Mouse (Mus musculus) limb, embryonic 12.5 days (tissue): Measurements from ENCODE around the gene Ankle2. TPM values are rescaled to one million over a fixed set of nuclear protein-coding genes. Genes with fewer than 3 reads are reported as not detected.
A peak's percentile ranks its signal among the peaks of the same experiment; 100 is the strongest.

Experiments used
- ATAC-seq: fragments of 200-750 bp; cut with Nextera tagmentation; 2 replicates; pipeline ENCODE4 v1.8.0; 2017; ENCODE audit warnings: low read depth, moderate TSS enrichment; ENCODE audit not compliant: insufficient number of reproducible peaks, insufficient read depth, low FRiP score, low TSS enrichment
- H3K27ac ChIP-seq: fragments of 300-500 bp; sonication (generic); 2 replicates; pipeline ENCODE4 v1.5.1; 2016; ENCODE audit warnings: mild to moderate bottlenecking, moderate library complexity
- H3K27me3 ChIP-seq: fragments of 300-500 bp; sonication (generic); 2 replicates; pipeline ENCODE4 v1.6.1; 2016; ENCODE audit warnings: mild to moderate bottlenecking, moderate library complexity
- H3K36me3 ChIP-seq: fragments of 300-500 bp; sonication (generic); 2 replicates; pipeline ENCODE4 v1.6.1; 2016; ENCODE audit warnings: mild to moderate bottlenecking, moderate library complexity
- H3K4me1 ChIP-seq: fragments of 300-500 bp; sonication (generic); replicated peaks from 2 replicates; pipeline ENCODE4 v1.6.1; 2016
- H3K4me2 ChIP-seq: fragments of 300-500 bp; sonication (generic); 2 replicates; pipeline ENCODE4 v1.6.1; 2016; ENCODE audit warnings: mild to moderate bottlenecking, moderate library complexity
- H3K4me3 ChIP-seq: fragments of 300-500 bp; sonication (generic); replicated peaks from 2 replicates; pipeline ENCODE4 v1.5.1; 2016; ENCODE audit warnings: mild to moderate bottlenecking
- H3K9ac ChIP-seq: fragments of 300-500 bp; sonication (generic); replicated peaks from 2 replicates; pipeline ENCODE4 v1.6.1; 2016; ENCODE audit warnings: mild to moderate bottlenecking, moderate library complexity
- H3K9me3 ChIP-seq: fragments of 300-500 bp; sonication (generic); 2 replicates; pipeline ENCODE4 v1.6.1; 2016; ENCODE audit warnings: mild to moderate bottlenecking, moderate library complexity
- WGBS: fragments of 180-500 bp; shearing (Covaris S2); methylation state at CpG from one replicate; pipeline ENCODE4 v1.1.7; 2016; 5-methylcytosine and 5-hydroxymethylcytosine counted together
- polyA plus RNA-seq: library from polyadenylated mRNA; unstranded; fragments of >200 nt; fragmentation: Nextera tagmentation; extraction: Ambion mirVana; gene quantifications from 2 replicates; pipeline ENCODE4 v1.2.1, GENCODE M21; 2016

Gene Ankle2
- polyA plus RNA-seq = 41.3 and 43.2 TPM in 2 replicates

DNA sequence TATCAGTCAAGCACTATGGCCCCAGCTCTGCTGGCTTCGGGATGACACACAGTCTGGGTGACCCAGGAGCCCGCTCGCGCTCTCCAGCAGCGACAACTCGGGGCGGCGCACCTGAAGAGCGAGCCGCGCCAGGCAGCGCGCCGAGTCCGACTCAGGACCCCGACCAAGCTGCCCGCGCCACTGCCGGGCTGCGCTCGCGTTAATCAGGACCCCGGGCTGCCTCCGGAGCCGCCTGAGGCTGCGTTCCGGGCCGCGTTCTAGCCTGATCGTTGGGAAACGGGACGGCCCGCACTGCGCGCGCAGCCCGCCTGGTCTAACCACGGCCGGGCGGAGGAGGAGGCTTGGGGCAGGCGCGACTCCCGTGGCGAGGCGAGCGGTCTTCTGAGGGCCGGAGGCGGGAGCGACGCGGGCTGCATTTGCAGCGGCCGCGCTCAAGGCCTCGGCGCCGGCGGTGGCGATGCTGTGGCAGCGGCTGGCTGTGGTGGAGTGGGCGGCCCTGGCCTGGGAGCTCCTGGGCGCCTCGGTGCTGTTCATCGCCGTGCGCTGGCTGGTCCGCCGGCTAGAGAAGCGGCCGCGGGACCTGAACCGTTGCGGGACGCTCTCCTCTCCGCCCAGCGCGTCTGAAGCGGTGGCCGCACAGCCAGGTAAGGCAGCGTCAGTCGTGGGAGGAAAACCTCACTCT, at the start of gene Ankle2:
Ankle2 (plus strand) TSS at position 225 of the 682 bp plus-strand sequence.
- WGBS = under 1% methylated on average over 79 of the region's 81 CpGs

DNA sequence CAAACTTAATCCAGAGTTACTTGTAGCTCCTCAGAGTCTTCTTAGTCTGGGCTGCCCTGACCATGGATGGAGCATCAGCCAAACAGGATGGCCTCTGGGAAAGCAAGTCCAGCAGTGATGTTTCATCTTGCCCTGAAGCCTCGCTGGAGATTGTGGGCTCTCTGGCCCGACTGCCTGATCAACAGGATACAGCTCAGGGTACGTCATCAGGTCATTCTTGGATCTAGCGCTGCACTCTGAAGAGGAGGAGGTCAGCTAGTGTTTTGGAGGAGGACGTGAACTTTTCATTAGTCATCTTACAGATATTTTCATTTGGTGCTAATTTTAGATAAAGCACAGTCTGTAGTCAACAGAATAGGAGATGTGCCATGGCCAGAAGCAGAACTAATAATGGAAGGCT, 49.1 kb upstream of the Ankle2 start:
- no peak for ATAC-seq
- no peak overlapping the region for H3K4me3 ChIP-seq
- H3K27ac ChIP-seq = no peak overlapping the region
- WGBS = 93% methylated on average over 5 of the region's 5 CpGs
- no peaks in the 10 kb centered on the region for H3K9me3 ChIP-seq
- no peaks in the 10 kb centered on the region for H3K27me3 ChIP-seq
- H3K4me1 ChIP-seq = peaks cover 9% of the 10 kb centered on the region
- peaks cover 48% of the 10 kb centered on the region for H3K36me3 ChIP-seq
- no peak overlapping the region for H3K4me2 ChIP-seq
- no peak overlapping the region for H3K9ac ChIP-seq

More for the DNA sequence above, at the start of gene Ankle2:
- Histone ChIP-seq H3K9me3 (no peaks in the 10 kb centered on the region), H3K4me1 (peaks cover 21% of the 10 kb centered on the region), H3K36me3 (peaks cover 30% of the 10 kb centered on the region), H3K4me2 (peak within 1 kb of the TSS; percentile 74), H3K4me3 (peak within 1 kb of the TSS; percentile 96), H3K27me3 (no peaks in the 10 kb centered on the region), H3K9ac (peak within 1 kb of the TSS; percentile 92), H3K27ac (peak within 1 kb of the TSS; percentile 97)
- peak; percentile 93 for ATAC-seq

- Histone ChIP-seq H3K4me1 (no peaks in the 10 kb centered on the region), H3K9me3 (no peaks in the 10 kb centered on the region), H3K9ac (no peak overlapping the region), H3K4me3 (no peak overlapping the region), H3K36me3 (peaks cover 84% of the 10 kb centered on the region), H3K27ac (no peak overlapping the region), H3K4me2 (no peak overlapping the region), H3K27me3 (no peaks in the 10 kb centered on the region)
- ATAC-seq = no peak
- 88% methylated on average over 10 of the region's 10 CpGs for WGBS
Observed at GRCm38 (mm10) chr5:110203164-110203895, 27.5 kb upstream of the Ankle2 start.

GRCm38 (mm10) chr5:110204777-110205176, 26.0 kb upstream of the Ankle2 start:
- Histone ChIP-seq H3K27ac (no peak overlapping the region), H3K9ac (no peak overlapping the region), H3K36me3 (peaks cover 94% of the 10 kb centered on the region), H3K4me1 (no peaks in the 10 kb centered on the region), H3K4me3 (no peak overlapping the region), H3K9me3 (no peaks in the 10 kb centered on the region), H3K4me2 (no peak overlapping the region), H3K27me3 (no peaks in the 10 kb centered on the region)
- no peak for ATAC-seq
- 85% methylated on average over 6 of the region's 6 CpGs for WGBS

GRCm38 (mm10) chr5:110211312-110211711, 19.5 kb upstream of the Ankle2 start:
- no peak overlapping the region for H3K4me2 ChIP-seq
- no peak for ATAC-seq
- H3K9me3 ChIP-seq = no peaks in the 10 kb centered on the region
- no peak overlapping the region for H3K4me3 ChIP-seq
- H3K27ac ChIP-seq = no peak overlapping the region
- H3K9ac ChIP-seq = no peak overlapping the region
- no peaks in the 10 kb centered on the region for H3K4me1 ChIP-seq
- peaks cover 97% of the 10 kb centered on the region for H3K36me3 ChIP-seq
- 86% methylated on average over 2 of the region's 2 CpGs for WGBS
- H3K27me3 ChIP-seq = no peaks in the 10 kb centered on the region

- H3K4me2 ChIP-seq = no peak overlapping the region
- 88% methylated on average over 3 of the region's 3 CpGs for WGBS
- no peaks in the 10 kb centered on the region for H3K27me3 ChIP-seq
- H3K9ac ChIP-seq = no peak overlapping the region
- ATAC-seq = no peak
- H3K4me3 ChIP-seq = no peak overlapping the region
- no peak overlapping the region for H3K27ac ChIP-seq
- H3K4me1 ChIP-seq = no peaks in the 10 kb centered on the region
- peaks cover 98% of the 10 kb centered on the region for H3K36me3 ChIP-seq
- no peaks in the 10 kb centered on the region for H3K9me3 ChIP-seq
Observed at GRCm38 (mm10) chr5:110216780-110217179, 14.0 kb upstream of the Ankle2 start.

DNA sequence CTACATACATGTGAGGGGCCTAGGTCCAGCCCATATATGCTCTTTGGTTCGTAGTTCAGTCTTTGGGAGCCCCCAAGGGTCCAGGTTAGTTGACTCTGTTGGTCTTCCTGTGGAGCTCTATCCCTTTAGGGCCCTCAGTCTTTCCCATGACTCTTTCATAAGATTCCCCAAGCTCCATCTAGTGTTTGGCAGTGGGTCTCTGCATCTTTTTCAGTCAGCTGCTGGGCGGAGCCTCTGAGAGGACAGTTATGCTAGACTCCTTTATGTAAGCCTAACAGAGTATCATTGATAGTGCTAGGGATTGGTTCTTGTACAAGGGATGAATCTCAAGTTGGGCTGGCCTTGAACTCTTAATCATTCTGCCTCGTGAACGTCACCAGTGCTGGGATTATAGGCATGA, 10.5 kb upstream of the Ankle2 start:
- 92% methylated on average over 4 of the region's 4 CpGs for WGBS
- H3K36me3 ChIP-seq = peaks cover 93% of the 10 kb centered on the region

DNA sequence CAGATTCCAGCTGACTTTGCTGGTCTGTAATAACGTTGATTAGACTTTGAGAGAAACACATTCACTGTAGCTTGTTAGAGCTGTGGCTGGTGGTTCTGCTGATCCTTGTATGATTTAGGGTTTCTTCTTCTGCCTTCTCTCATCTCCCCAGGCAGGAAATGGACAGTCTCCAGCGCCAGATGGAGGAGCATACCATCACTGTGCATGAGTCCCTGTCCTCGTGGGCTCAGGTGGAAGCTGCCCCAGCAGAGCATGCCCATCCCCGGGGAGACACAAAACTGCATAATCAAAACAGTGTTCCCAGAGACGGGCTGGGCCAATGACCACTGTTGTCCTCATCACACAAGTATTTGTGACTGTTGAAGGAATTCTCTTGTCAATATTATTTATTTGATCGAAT, 8.0 kb upstream of the Ankle2 start:
- no peaks in the 10 kb centered on the region for H3K9me3 ChIP-seq
- H3K4me1 ChIP-seq = no peaks in the 10 kb centered on the region
- no peak for ATAC-seq
- H3K4me2 ChIP-seq = no peak overlapping the region
- no peak overlapping the region for H3K27ac ChIP-seq
- H3K9ac ChIP-seq = no peak overlapping the region
- H3K4me3 ChIP-seq = no peak overlapping the region
- no peaks in the 10 kb centered on the region for H3K27me3 ChIP-seq
- 81% methylated on average over 6 of the region's 6 CpGs for WGBS
- H3K36me3 ChIP-seq = peaks cover 87% of the 10 kb centered on the region

More for the DNA sequence above, 10.5 kb upstream of the Ankle2 start:
- H3K27ac ChIP-seq = no peak overlapping the region
- no peaks in the 10 kb centered on the region for H3K9me3 ChIP-seq
- ATAC-seq = no peak
- H3K27me3 ChIP-seq = no peaks in the 10 kb centered on the region
- no peak overlapping the region for H3K9ac ChIP-seq
- no peak overlapping the region for H3K4me2 ChIP-seq
- no peaks in the 10 kb centered on the region for H3K4me1 ChIP-seq
- no peak overlapping the region for H3K4me3 ChIP-seq

DNA sequence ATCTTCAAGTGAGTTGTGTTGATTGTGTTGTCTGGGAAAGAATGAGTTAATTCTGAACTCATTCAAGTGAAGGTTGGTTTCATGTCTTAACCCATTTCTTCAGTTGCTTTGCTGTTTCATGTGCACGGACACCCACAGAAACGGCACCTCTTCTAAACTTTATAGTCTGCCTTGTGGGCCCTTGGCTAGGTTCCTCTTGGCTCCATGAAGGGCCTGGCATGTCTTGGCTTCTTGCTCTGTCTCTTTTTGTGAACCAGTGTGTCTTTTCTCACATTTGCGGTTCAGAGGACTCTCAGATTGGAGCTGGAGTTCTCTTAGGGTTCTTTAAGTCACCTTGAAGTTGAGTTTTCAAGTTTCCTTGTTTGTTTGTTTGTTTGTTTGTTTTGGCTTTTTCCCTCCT, 5.7 kb upstream of the Ankle2 start:
- no peak overlapping the region for H3K9ac ChIP-seq
- H3K4me2 ChIP-seq = no peak overlapping the region
- H3K9me3 ChIP-seq = no peaks in the 10 kb centered on the region
- H3K4me3 ChIP-seq = no peak overlapping the region
- peaks cover 3% of the 10 kb centered on the region; the same call in 1 of the 2 replicates for H3K4me1 ChIP-seq
- peaks cover 66% of the 10 kb centered on the region for H3K36me3 ChIP-seq
- H3K27ac ChIP-seq = no peak overlapping the region
- ATAC-seq = no peak
- H3K27me3 ChIP-seq = no peaks in the 10 kb centered on the region
- 82% methylated on average over 3 of the region's 3 CpGs for WGBS

DNA sequence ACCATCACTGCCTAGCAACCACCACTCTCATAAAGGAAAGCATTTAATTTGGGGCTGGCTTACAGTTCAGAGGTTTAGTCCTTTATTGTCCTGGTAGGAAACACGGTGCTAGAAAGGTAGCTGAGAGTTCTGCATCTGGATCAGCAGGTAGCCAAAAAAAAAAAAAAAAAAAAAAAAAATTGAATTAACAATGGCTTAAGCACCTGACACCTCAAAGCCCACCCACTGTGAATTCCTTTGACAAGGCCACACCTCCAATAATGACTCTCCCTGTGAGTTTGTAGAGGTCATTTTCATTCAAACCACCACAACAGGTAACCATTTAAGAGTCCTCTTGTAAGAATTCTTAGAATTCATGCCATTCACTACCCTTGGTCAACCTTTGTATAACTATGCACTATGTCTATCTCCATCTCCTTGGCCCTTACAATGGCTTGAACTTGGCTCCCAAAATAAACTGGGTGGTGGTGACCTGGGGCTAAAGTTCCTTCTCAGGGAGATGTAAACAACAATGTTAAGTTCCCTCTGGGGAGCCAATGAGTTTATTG, 3.4 kb upstream of the Ankle2 start:
- H3K4me1 ChIP-seq = peaks cover 14% of the 10 kb centered on the region
- H3K36me3 ChIP-seq = peaks cover 43% of the 10 kb centered on the region
- 31% methylated on average over 1 of the region's 1 CpGs for WGBS
- no peak overlapping the region for H3K27ac ChIP-seq
- ATAC-seq = no peak
- H3K27me3 ChIP-seq = no peaks in the 10 kb centered on the region
- H3K9me3 ChIP-seq = no peaks in the 10 kb centered on the region
- H3K4me2 ChIP-seq = no peak overlapping the region
- H3K9ac ChIP-seq = no peak overlapping the region
- no peak overlapping the region for H3K4me3 ChIP-seq

GRCm38 (mm10) chr5:110230401-110230779, 414 bp upstream of the Ankle2 start:
- Histone ChIP-seq H3K4me3 (peak overlapping the region; percentile 96), H3K27ac (peak overlapping the region; percentile 97), H3K27me3 (no peaks in the 10 kb centered on the region), H3K36me3 (peaks cover 31% of the 10 kb centered on the region), H3K9me3 (no peaks in the 10 kb centered on the region), H3K9ac (peak overlapping the region; percentile 92), H3K4me2 (peak overlapping the region; percentile 74), H3K4me1 (peaks cover 21% of the 10 kb centered on the region)
- 10% methylated on average over 8 of the region's 8 CpGs for WGBS
- ATAC-seq = no peak
